Mouse (Mus musculus) C2C12 (cell line): Measurements from ENCODE around the gene Itgb3bp.

Source experiments
- CEBPB ChIP-seq: IDR thresholded peaks from one replicate; pipeline ENCODE4 v1.6.1; 2011; ENCODE audit warnings: low read depth, mild to moderate bottlenecking, control low read depth, moderate library complexity
- CTCF ChIP-seq: IDR thresholded peaks from one replicate; pipeline ENCODE4 v1.5.1; 2011; ENCODE audit not compliant: control insufficient read depth, insufficient read depth, insufficient read length
- MYOD1 ChIP-seq: IDR thresholded peaks from one replicate; pipeline ENCODE4 v1.6.1; 2011; ENCODE audit warnings: low read depth; ENCODE audit not compliant: control insufficient read depth, insufficient read length
- MYOG ChIP-seq: IDR thresholded peaks from one replicate; pipeline ENCODE4 v1.6.1; 2011; ENCODE audit not compliant: control insufficient read depth, insufficient read length; ENCODE audit errors: extremely low read depth
- USF1 ChIP-seq: IDR thresholded peaks from one replicate; pipeline ENCODE4 v1.6.1; 2011; ENCODE audit warnings: low read depth, mild to moderate bottlenecking, control low read depth, moderate library complexity

GRCm38 (mm10) chr4:99929149-99929612 is 432 bp downstream of the Itgb3bp start, which contains the start of gene Pgm1:
- no peak for TF ChIP-seq CTCF
- TF ChIP-seq CEBPB = no peak
- no peak for TF ChIP-seq MYOD1
- TF ChIP-seq MYOG = no peak
- peak; percentile 60 for TF ChIP-seq USF1
